Mouse (Mus musculus) MEL (cell line): ENCODE results near the gene Serpinb7. TPM values are rescaled to one million over a fixed set of nuclear protein-coding genes. Genes with fewer than 3 reads are reported as not detected.

Experiments
- DNase-seq: peaks from one replicate; pipeline ENCODE4 v3.0.0; 2011; ENCODE audit warnings: low read depth, low spot score
- H3K27ac ChIP-seq: 2 replicates; pipeline ENCODE4 v1.5.1; 2012; ENCODE audit warnings: low read depth, mild to moderate bottlenecking, control low read depth, low read length, moderate library complexity; ENCODE audit not compliant: control insufficient read depth
- H3K27me3 ChIP-seq, 2 experiments: fragments of 150-350 bp in 1 of 2; sonication (generic) in 1 of 2; 2 replicates each; pipeline ENCODE4 v1.6.1; 2012; ENCODE audit warnings: low read length in 2 of 2, mild to moderate bottlenecking in 2 of 2, improper control_type of control experiment in 1 of 2, moderate library complexity in 1 of 2; ENCODE audit not compliant: insufficient read depth in 2 of 2, control insufficient read depth in 1 of 2
- H3K36me3 ChIP-seq, 2 experiments: 2 replicates each; pipeline ENCODE4 v1.6.1; 2012 to 2014; ENCODE audit warnings: low read length in 2 of 2, improper control_type of control experiment in 1 of 2, inconsistent platforms in 1 of 2, mild to moderate bottlenecking in 1 of 2; ENCODE audit not compliant: insufficient read depth in 2 of 2, control insufficient read depth in 1 of 2
- H3K4me1 ChIP-seq, 2 experiments: fragments of 150-350 bp in 1 of 2; sonication (generic) in 1 of 2; 2 replicates each; pipeline ENCODE4 v1.6.1; 2012; ENCODE audit warnings: low read length in 2 of 2, improper control_type of control experiment in 1 of 2, mild to moderate bottlenecking in 1 of 2; ENCODE audit not compliant: insufficient read depth in 2 of 2, control insufficient read depth in 1 of 2
- H3K4me3 ChIP-seq, 2 experiments: fragments of 150-350 bp in 1 of 2; sonication (generic) in 1 of 2; 2 replicates each; pipeline ENCODE4 v1.5.1; 2012; ENCODE audit warnings: low read depth in 2 of 2, low read length in 2 of 2, mild to moderate bottlenecking in 2 of 2, moderate library complexity in 2 of 2, control low read depth in 1 of 2, improper control_type of control experiment in 1 of 2; ENCODE audit not compliant: control insufficient read depth in 1 of 2, insufficient read depth in 1 of 2
- H3K79me2 ChIP-seq: 2 replicates; pipeline ENCODE4 v1.6.1; 2012; ENCODE audit warnings: mild to moderate bottlenecking, low read length, moderate library complexity; ENCODE audit not compliant: control insufficient read depth, poor library complexity, insufficient read depth
- H3K9ac ChIP-seq: 2 replicates; pipeline ENCODE4 v1.6.1; 2012; ENCODE audit warnings: low read depth, mild to moderate bottlenecking, control low read depth, low read length, moderate library complexity; ENCODE audit not compliant: control insufficient read depth, poor library complexity, severe bottlenecking
- H3K9me3 ChIP-seq: fragments of 150-350 bp; sonication (generic); replicated peaks from 2 replicates; pipeline ENCODE4 v1.6.1; 2012; ENCODE audit warnings: mild to moderate bottlenecking, low read length, improper control_type of control experiment, moderate library complexity; ENCODE audit not compliant: insufficient read depth
- CHD2 ChIP-seq: IDR thresholded peaks from 2 replicates; pipeline ENCODE4 v1.6.1; 2011; ENCODE audit warnings: low read length, improper control_type of control experiment
- E2F4 ChIP-seq: IDR thresholded peaks from 2 replicates; pipeline ENCODE4 v1.6.1; 2011; ENCODE audit warnings: low read depth, low read length, improper control_type of control experiment, borderline replicate concordance
- EP300 ChIP-seq, 2 experiments: IDR thresholded peaks; 2 replicates each; pipeline ENCODE4 v1.6.1; 2011; ENCODE audit warnings: improper control_type of control experiment in 2 of 2, low read length in 2 of 2, low read depth in 1 of 2, mild to moderate bottlenecking in 1 of 2
- GATA1 ChIP-seq: IDR thresholded peaks from 2 replicates; pipeline ENCODE4 v1.6.1; 2011; ENCODE audit warnings: low read depth, low read length, improper control_type of control experiment
- KAT2A ChIP-seq: conservative IDR thresholded peaks from 2 replicates; pipeline ENCODE4 v1.6.1; 2012; ENCODE audit warnings: low read depth, low read length, improper control_type of control experiment, inconsistent platforms
- MAFK ChIP-seq: IDR thresholded peaks from 2 replicates; pipeline ENCODE4 v1.6.1; 2011; ENCODE audit warnings: low read depth, mild to moderate bottlenecking, low read length, improper control_type of control experiment, borderline replicate concordance
- MAX ChIP-seq: IDR thresholded peaks from 2 replicates; pipeline ENCODE4 v1.6.1; 2011; ENCODE audit warnings: low read length, improper control_type of control experiment
- MAZ ChIP-seq: IDR thresholded peaks from 2 replicates; pipeline ENCODE4 v1.6.1; 2012; ENCODE audit warnings: low read depth, mild to moderate bottlenecking, inconsistent platforms, low read length, improper control_type of control experiment
- MEF2A ChIP-seq: IDR thresholded peaks from 2 replicates; pipeline ENCODE4 v1.6.1; 2014; ENCODE audit warnings: low read depth, mild to moderate bottlenecking, inconsistent platforms, low read length, improper control_type of control experiment; ENCODE audit not compliant: poor library complexity, insufficient replicate concordance, severe bottlenecking; ENCODE audit errors: extremely low read depth
- MYB ChIP-seq: IDR thresholded peaks from 2 replicates; pipeline ENCODE4 v1.6.1; 2011; ENCODE audit warnings: mild to moderate bottlenecking, low read depth, low read length, improper control_type of control experiment
- MYC ChIP-seq: IDR thresholded peaks from 2 replicates; pipeline ENCODE4 v1.6.1; 2011; ENCODE audit warnings: low read depth, mild to moderate bottlenecking, low read length, improper control_type of control experiment, moderate library complexity
- NELFE ChIP-seq: IDR thresholded peaks from 2 replicates; pipeline ENCODE4 v1.6.1; 2011; ENCODE audit warnings: low read depth, low read length, improper control_type of control experiment
- NRF1 ChIP-seq: IDR thresholded peaks from 2 replicates; pipeline ENCODE4 v1.6.1; 2014; ENCODE audit warnings: low read depth, mild to moderate bottlenecking, inconsistent platforms, low read length, improper control_type of control experiment, moderate library complexity; ENCODE audit not compliant: poor library complexity, insufficient read depth, severe bottlenecking
- POLR2A ChIP-seq, 2 experiments: IDR thresholded peaks; 2 replicates each; pipeline ENCODE4 v1.6.1; 2011 to 2012; ENCODE audit warnings: low read length in 2 of 2, mild to moderate bottlenecking in 2 of 2, control low read depth in 1 of 2, improper control_type of control experiment in 1 of 2, low read depth in 1 of 2, moderate library complexity in 1 of 2; ENCODE audit not compliant: control insufficient read depth in 1 of 2, insufficient read depth in 1 of 2, poor library complexity in 1 of 2
- POLR2AphosphoS2 ChIP-seq: IDR thresholded peaks from 2 replicates; pipeline ENCODE4 v1.6.1; 2011; ENCODE audit warnings: low read length, improper control_type of control experiment
- SIN3A ChIP-seq: IDR thresholded peaks from 2 replicates; pipeline ENCODE4 v1.6.1; 2012; ENCODE audit warnings: low read length, improper control_type of control experiment, inconsistent platforms
- SMC3 ChIP-seq: IDR thresholded peaks from 2 replicates; pipeline ENCODE4 v1.6.1; 2011; ENCODE audit warnings: low read depth, low read length, improper control_type of control experiment
- TAL1 ChIP-seq: IDR thresholded peaks from 2 replicates; pipeline ENCODE4 v1.6.1; 2012; ENCODE audit warnings: mild to moderate bottlenecking, inconsistent platforms, low read length, moderate library complexity, mixed read lengths
- TBP ChIP-seq: IDR thresholded peaks from 2 replicates; pipeline ENCODE4 v1.8.0; 2011; ENCODE audit warnings: low read depth, low read length, improper control_type of control experiment
- TCF12 ChIP-seq: IDR thresholded peaks from 2 replicates; pipeline ENCODE4 v1.6.1; 2014; ENCODE audit warnings: low read depth, mild to moderate bottlenecking, inconsistent platforms, low read length, improper control_type of control experiment, moderate library complexity
- UBTF ChIP-seq: IDR thresholded peaks from 2 replicates; pipeline ENCODE4 v1.6.1; 2012; ENCODE audit warnings: low read depth, mild to moderate bottlenecking, inconsistent platforms, low read length, improper control_type of control experiment, moderate library complexity, borderline replicate concordance; ENCODE audit not compliant: insufficient read depth
- ZMIZ1 ChIP-seq: IDR thresholded peaks from 2 replicates; pipeline ENCODE4 v1.6.1; 2012; ENCODE audit warnings: low read depth, mild to moderate bottlenecking, inconsistent platforms, low read length, improper control_type of control experiment, moderate library complexity
- polyA plus RNA-seq, 2 experiments: library from polyadenylated mRNA; stranded (reverse) in 1 of 2; unstranded in 1 of 2; fragments of >175 nt in 1 of 2; fragments of >200 nt in 1 of 2; gene quantifications; 2 replicates each; pipeline versions ENCODE4 v1.2.1 to v1.2.4; 2012; ENCODE audit warnings: low replicate concordance in 2 of 2, low read depth in 1 of 2; ENCODE audit not compliant: insufficient read length in 2 of 2, insufficient read depth in 1 of 2, missing spikeins in 1 of 2
- total RNA-seq: library from RNA; depleted of rRNA; stranded (reverse); fragments of 300-350 nt; gene quantifications from 2 replicates; pipeline ENCODE4 v1.2.3, GENCODE M21; 2012

The Serpinb7 gene
- total and polyA plus RNA-seq, 3 experiments: not detected

DNA sequence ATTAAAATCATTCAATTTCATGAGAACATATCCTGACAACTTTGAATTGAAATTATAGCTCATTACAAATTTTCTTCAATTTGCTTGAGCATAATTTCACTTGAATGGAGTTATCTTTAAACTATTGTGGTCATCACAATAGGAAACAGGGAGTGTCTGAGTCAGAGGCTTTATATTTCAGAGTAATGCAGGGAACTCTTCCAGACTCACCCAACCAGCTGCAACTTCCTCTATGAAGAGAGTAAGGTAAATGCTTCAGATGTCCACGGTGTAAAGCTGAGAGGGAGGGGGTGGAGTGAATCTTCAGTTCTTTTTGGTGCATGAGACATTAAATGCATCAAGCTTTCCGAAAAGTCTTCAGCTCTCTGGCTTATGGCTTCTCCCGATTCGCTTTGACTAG lies 23.0 kb downstream of the Serpinb7 start:
- no peaks in the 10 kb centered on the region for H3K27me3 ChIP-seq
- peak; percentile 72 for DNase-seq
- H3K79me2 ChIP-seq: no peaks in the 10 kb centered on the region
- H3K9me3 ChIP-seq: no peaks in the 10 kb centered on the region
- peaks cover 0 to 10% of the 10 kb centered on the region in 2 experiments; a peak in 2 of 4 replicates for H3K36me3 ChIP-seq
- no peak overlapping the region for H3K4me3 ChIP-seq
- 0 out of 2 replicates have a peak overlapping the region, but pooled peaks have one; percentile 16 for H3K27ac ChIP-seq
- TF ChIP-seq POLR2A (IDR thresholded peaks at IDR 0.05; ENCODE audit: control insufficient read depth in 1 of 2, insufficient read depth in 1 of 2, low read depth in 1 of 2, low read length in 2 of 2, poor library complexity in 1 of 2) (no peak), NELFE (no peak), MYB (no peak), NRF1 (no peak), MYC (no peak), POLR2AphosphoS2 (no peak), TCF12 (no peak), MAX (no peak), SMC3 (no peak), CHD2 (no peak), SIN3A (no peak), GATA1 (no peak), MAZ (no peak), TBP (no peak), ZMIZ1 (no peak)
- H3K9ac ChIP-seq: no peak overlapping the region
- peaks cover 0 to 5% of the 10 kb centered on the region in 2 experiments; a peak in 2 of 4 replicates for H3K4me1 ChIP-seq

DNA sequence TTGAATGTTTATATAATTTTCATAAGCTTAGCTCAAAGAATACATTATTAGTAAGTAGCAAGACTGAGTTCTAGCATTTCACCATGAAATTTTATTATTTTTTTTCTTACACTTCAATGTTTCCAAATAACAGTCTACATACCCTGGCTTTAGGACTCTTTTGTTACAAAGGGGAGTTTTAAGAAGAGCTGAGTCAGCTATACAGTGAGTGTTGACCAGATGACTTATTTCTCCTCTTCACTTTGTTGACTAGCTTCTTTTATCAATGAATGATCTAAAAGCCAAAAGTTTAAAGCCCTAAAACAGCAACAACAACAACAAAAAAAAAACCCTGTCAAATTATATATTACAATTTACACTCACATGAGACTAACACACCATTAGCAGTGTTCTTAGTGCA lies 31.8 kb downstream of the Serpinb7 start:
- DNase-seq: no peak
- Histone ChIP-seq H3K27ac (no peak overlapping the region), H3K9me3 (no peaks in the 10 kb centered on the region), H3K27me3 (peaks cover 0 to 2% of the 10 kb centered on the region in 2 experiments; a peak in 1 of 4 replicates), H3K4me1 (no peaks in the 10 kb centered on the region), H3K9ac (no peak overlapping the region), H3K4me3 (no peak overlapping the region), H3K36me3 (no peaks in the 10 kb centered on the region), H3K79me2 (no peaks in the 10 kb centered on the region)
- TF ChIP-seq TAL1 (no peak), MAFK (peak; percentile 84)

DNA sequence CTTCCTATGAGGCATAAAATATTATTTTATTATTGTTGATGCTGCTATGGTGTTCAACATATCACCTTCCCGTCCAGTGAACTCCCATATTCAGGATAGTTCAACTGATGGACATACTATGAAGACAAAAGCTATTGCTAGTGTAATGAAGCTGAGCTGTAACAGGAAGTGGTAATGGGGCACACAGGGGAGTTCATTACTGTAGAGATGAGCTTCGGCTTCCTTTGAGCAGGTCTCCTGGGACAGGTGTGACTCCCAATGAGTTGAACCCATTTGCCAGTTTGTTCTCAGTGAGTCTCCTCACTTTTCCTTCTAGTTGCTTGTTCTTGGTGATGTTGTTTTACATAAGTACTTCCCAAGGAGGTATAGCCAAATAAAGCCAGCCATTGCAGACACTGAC lies 36.1 kb downstream of the Serpinb7 start:
- Histone ChIP-seq H3K27me3 (peaks cover 0 to 2% of the 10 kb centered on the region in 2 experiments; a peak in 1 of 4 replicates), H3K79me2 (no peaks in the 10 kb centered on the region), H3K4me1 (no peaks in the 10 kb centered on the region), H3K36me3 (no peaks in the 10 kb centered on the region), H3K9me3 (no peaks in the 10 kb centered on the region), H3K4me3 (no peak overlapping the region), H3K27ac (no peak overlapping the region), H3K9ac (no peak overlapping the region)
- DNase-seq: no peak
- TF ChIP-seq CHD2 (no peak), UBTF (no peak), MYB (no peak), SMC3 (no peak), MEF2A (no peak), POLR2A (IDR thresholded peaks at IDR 0.05; ENCODE audit: control insufficient read depth in 1 of 2, insufficient read depth in 1 of 2, low read depth in 1 of 2, low read length in 2 of 2, poor library complexity in 1 of 2) (no peak), EP300 (IDR thresholded peaks at IDR 0.05; ENCODE audit: low read depth in 1 of 2, low read length in 2 of 2) (no peak), TAL1 (no peak), KAT2A (no peak), E2F4 (no peak), MAFK (no peak)
